Mouse (Mus musculus) bone marrow macrophage, adult 2 months (primary cell): ENCODE data around the gene Mafg.

ENCODE experiments used
- CTCF ChIP-seq: IDR thresholded peaks from 2 replicates; pipeline ENCODE4 v1.5.1; 2012; ENCODE audit warnings: low read depth, mild to moderate bottlenecking, low read length, moderate library complexity
- POLR2A ChIP-seq: IDR thresholded peaks from 2 replicates; pipeline ENCODE4 v1.6.1; 2012; ENCODE audit warnings: mild to moderate bottlenecking, low read depth, low read length, borderline replicate concordance

GRCm38 (mm10) chr11:120588531-120588930, 44.9 kb downstream of the Mafg start:
- TF ChIP-seq CTCF, result no peak
- TF ChIP-seq POLR2A, result no peak
